Mouse (Mus musculus) G1E (cell line): Measurements from ENCODE around the gene Gtpbp1. TPM values are rescaled to one million over a fixed set of nuclear protein-coding genes. Genes with fewer than 3 reads are reported as not detected.

ENCODE experiments used
- ATAC-seq: 2 replicates; pipeline ENCODE4 v1.8.0; 2016; ENCODE audit warnings: mild to moderate bottlenecking; ENCODE audit not compliant: insufficient number of reproducible peaks, poor library complexity, low FRiP score, severe bottlenecking; ENCODE audit errors: extremely low read depth
- DNase-seq: peaks from one replicate; pipeline ENCODE4 v3.0.0; 2012; ENCODE audit warnings: low spot score
- H3K27me3 ChIP-seq: 2 replicates; pipeline ENCODE4 v1.6.1; 2012; ENCODE audit warnings: mild to moderate bottlenecking, low read length, inconsistent platforms; ENCODE audit not compliant: insufficient read depth
- H3K36me3 ChIP-seq: replicated peaks from 2 replicates; pipeline ENCODE3; 2012; ENCODE audit warnings: mild to moderate bottlenecking, inconsistent platforms
- H3K4me1 ChIP-seq: 2 replicates; pipeline ENCODE4 v1.6.1; 2012; ENCODE audit warnings: low read depth, low read length, inconsistent platforms, mixed read lengths; ENCODE audit not compliant: insufficient read depth
- H3K4me3 ChIP-seq: 2 replicates; pipeline ENCODE4 v1.5.1; 2012; ENCODE audit warnings: low read depth, mild to moderate bottlenecking, inconsistent platforms, low read length, moderate library complexity, mixed read lengths
- H3K9me3 ChIP-seq: replicated peaks from 2 replicates; pipeline ENCODE4 v1.6.1; 2012; ENCODE audit warnings: inconsistent platforms
- CTCF ChIP-seq: IDR thresholded peaks from 2 replicates; pipeline ENCODE4 v1.5.1; 2012; ENCODE audit warnings: low read depth, low read length, inconsistent platforms, mixed read lengths
- GATA1 ChIP-seq: IDR thresholded peaks from 2 replicates; pipeline ENCODE4 v1.6.1; 2012; ENCODE audit warnings: borderline replicate concordance, low read length, inconsistent platforms, mixed read lengths
- GATA2 ChIP-seq: IDR thresholded peaks from 2 replicates; pipeline ENCODE4 v1.6.1; 2012; ENCODE audit warnings: low read depth, low read length, inconsistent platforms, borderline replicate concordance
- POLR2AphosphoS5 ChIP-seq: IDR thresholded peaks from 2 replicates; pipeline ENCODE4 v1.6.1; 2012; ENCODE audit warnings: low read depth, low read length, inconsistent platforms; ENCODE audit not compliant: insufficient replicate concordance
- TAL1 ChIP-seq: conservative IDR thresholded peaks from 2 replicates; pipeline ENCODE4 v1.6.1; 2012; ENCODE audit warnings: low read depth, low read length, inconsistent platforms, mixed read lengths
- polyA plus RNA-seq: library from polyadenylated mRNA; stranded (reverse); fragments of >175 nt; gene quantifications from 2 replicates; pipeline ENCODE4 v1.2.3, GENCODE M21; 2012
- total RNA-seq, 2 experiments: library from RNA; stranded (forward) in 1 of 2; stranded (reverse) in 1 of 2; fragments of 200-1000 nt in 1 of 2; fragments of >200 nt in 1 of 2; fragmentation: Nextera tagmentation in 1 of 2; gene quantifications; 2 replicates each; pipeline ENCODE4 v1.2.3; 2014 to 2017

The Gtpbp1 gene
- total and polyA plus RNA-seq, 3 experiments: 54.8 to 108 (median 63.7) TPM

GRCm38 (mm10) chr15:79760956-79761355, 70.3 kb downstream of the Gtpbp1 start:
- no peaks in the 10 kb centered on the region for H3K4me1 ChIP-seq
- H3K27me3 ChIP-seq: peaks cover 9% of the 10 kb centered on the region; the same call in 1 of the 2 replicates
- DNase-seq: no peak
- no peak for TF ChIP-seq GATA1
- no peak for TF ChIP-seq CTCF
- TF ChIP-seq POLR2AphosphoS5: no peak
- no peak for TF ChIP-seq GATA2
- no peak for TF ChIP-seq TAL1
- no peak overlapping the region for H3K4me3 ChIP-seq
- no peak for ATAC-seq
- no peaks in the 10 kb centered on the region for H3K9me3 ChIP-seq
- H3K36me3 ChIP-seq: peaks cover 48% of the 10 kb centered on the region

DNA sequence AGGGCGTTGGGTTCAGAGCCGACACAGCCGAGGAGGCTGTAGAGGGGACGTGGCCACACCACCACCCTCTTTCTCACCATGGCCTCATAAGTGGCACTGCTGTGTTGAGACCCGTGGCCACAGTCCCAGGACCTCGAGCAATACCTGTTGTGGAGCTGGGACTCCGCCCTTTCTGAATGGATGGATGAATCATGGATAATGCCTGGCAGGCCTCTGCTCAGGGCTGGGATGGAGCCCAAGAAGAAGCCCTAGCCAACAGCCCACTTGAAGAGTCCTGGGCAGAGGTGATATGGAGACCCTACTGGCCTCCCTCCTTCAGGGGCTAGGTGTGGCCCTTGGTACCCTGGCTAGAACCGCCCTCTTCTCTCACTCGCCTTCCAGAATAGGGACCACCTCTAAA, 72.4 kb downstream of the Gtpbp1 start:
- no peaks in the 10 kb centered on the region for H3K4me1 ChIP-seq
- H3K36me3 ChIP-seq: peaks cover 57% of the 10 kb centered on the region
- ATAC-seq (no peak), DNase-seq (no peak)
- TF ChIP-seq POLR2AphosphoS5 (no peak), GATA1 (no peak), GATA2 (no peak), TAL1 (no peak), CTCF (no peak)
- no peaks in the 10 kb centered on the region for H3K27me3 ChIP-seq
- H3K9me3 ChIP-seq: no peaks in the 10 kb centered on the region
- no peak overlapping the region for H3K4me3 ChIP-seq

DNA sequence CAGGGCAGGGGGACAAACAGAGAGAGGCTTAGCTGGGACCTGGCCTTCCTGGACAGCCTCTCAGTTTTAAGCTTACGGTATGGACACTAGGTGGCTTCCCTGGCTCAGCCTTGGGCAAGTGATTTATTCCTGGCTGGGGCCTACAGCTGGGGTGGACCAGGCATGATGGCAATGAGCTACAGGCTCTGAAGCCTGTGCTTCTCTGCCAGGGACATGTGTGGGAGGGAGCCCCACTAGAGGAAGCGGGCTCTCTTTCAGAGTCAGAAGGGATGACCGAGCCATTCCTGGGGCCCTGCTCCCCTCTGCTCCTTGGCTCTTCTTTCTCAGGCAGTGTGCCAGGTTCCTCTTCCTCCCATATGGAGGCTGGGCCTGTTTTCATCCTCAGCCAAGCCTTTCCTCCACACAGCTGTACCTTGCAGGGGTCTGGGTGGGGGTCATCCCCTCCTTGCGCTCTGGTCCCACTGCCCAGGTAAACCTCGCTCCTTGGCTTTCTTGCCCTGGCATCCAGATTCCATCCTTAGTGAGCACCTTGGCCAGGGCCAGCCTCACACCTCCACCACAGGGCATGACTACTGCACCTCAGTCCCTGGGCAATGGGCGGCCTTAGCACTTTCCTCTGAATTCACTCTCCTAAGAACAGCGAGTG, 73.1 kb downstream of the Gtpbp1 start:
- ATAC-seq (no peak), DNase-seq (no peak)
- H3K4me1 ChIP-seq: peaks cover 6% of the 10 kb centered on the region; the same call in 1 of the 2 replicates
- peaks cover 60% of the 10 kb centered on the region for H3K36me3 ChIP-seq
- no peak for TF ChIP-seq CTCF
- TF ChIP-seq POLR2AphosphoS5: no peak
- no peak for TF ChIP-seq GATA2
- no peak for TF ChIP-seq GATA1
- no peak for TF ChIP-seq TAL1
- H3K4me3 ChIP-seq: no peak overlapping the region
- H3K9me3 ChIP-seq: no peaks in the 10 kb centered on the region
- no peaks in the 10 kb centered on the region for H3K27me3 ChIP-seq

GRCm38 (mm10) chr15:79764539-79765267, 74.1 kb downstream of the Gtpbp1 start:
- peaks cover 63% of the 10 kb centered on the region for H3K36me3 ChIP-seq
- TF ChIP-seq GATA2: no peak
- TF ChIP-seq TAL1: no peak
- TF ChIP-seq CTCF: no peak
- no peak for TF ChIP-seq POLR2AphosphoS5
- TF ChIP-seq GATA1: no peak
- no peak for ATAC-seq

GRCm38 (mm10) chr15:79765361-79765760, 74.7 kb downstream of the Gtpbp1 start:
- no peak for TF ChIP-seq TAL1
- TF ChIP-seq CTCF: no peak
- TF ChIP-seq GATA2: no peak
- Histone ChIP-seq H3K9me3 (no peaks in the 10 kb centered on the region), H3K4me1 (peaks cover 6% of the 10 kb centered on the region; the same call in 1 of the 2 replicates), H3K4me3 (no peak overlapping the region), H3K36me3 (peaks cover 66% of the 10 kb centered on the region), H3K27me3 (no peaks in the 10 kb centered on the region)
- ATAC-seq (no peak), DNase-seq (no peak)

More at GRCm38 (mm10) chr15:79764539-79765267, 74.1 kb downstream of the Gtpbp1 start:
- no peak for DNase-seq
- peaks cover 6% of the 10 kb centered on the region; the same call in 1 of the 2 replicates for H3K4me1 ChIP-seq
- H3K9me3 ChIP-seq: no peaks in the 10 kb centered on the region
- H3K4me3 ChIP-seq: no peak overlapping the region
- H3K27me3 ChIP-seq: no peaks in the 10 kb centered on the region

GRCm38 (mm10) chr15:79766168-79766567, 75.5 kb downstream of the Gtpbp1 start:
- ATAC-seq (no peak), DNase-seq (no peak)
- no peaks in the 10 kb centered on the region for H3K27me3 ChIP-seq
- TF ChIP-seq TAL1: no peak
- no peak for TF ChIP-seq GATA2
- TF ChIP-seq GATA1: no peak
- no peak for TF ChIP-seq POLR2AphosphoS5
- TF ChIP-seq CTCF: no peak
- no peak overlapping the region for H3K4me3 ChIP-seq
- H3K9me3 ChIP-seq: no peaks in the 10 kb centered on the region
- H3K4me1 ChIP-seq: peaks cover 6% of the 10 kb centered on the region; the same call in 1 of the 2 replicates
- peaks cover 67% of the 10 kb centered on the region for H3K36me3 ChIP-seq
